Mouse (Mus musculus): ENCODE results near the gene Rps23.
A peak's percentile ranks its signal among the peaks of the same experiment; 100 is the strongest.
"Not testable (repeated sequence)": the region's sequence is repeated elsewhere in the genome, so short reads cannot be mapped to it uniquely, and the experiment has no call there.

The Rps23 gene

DNA sequence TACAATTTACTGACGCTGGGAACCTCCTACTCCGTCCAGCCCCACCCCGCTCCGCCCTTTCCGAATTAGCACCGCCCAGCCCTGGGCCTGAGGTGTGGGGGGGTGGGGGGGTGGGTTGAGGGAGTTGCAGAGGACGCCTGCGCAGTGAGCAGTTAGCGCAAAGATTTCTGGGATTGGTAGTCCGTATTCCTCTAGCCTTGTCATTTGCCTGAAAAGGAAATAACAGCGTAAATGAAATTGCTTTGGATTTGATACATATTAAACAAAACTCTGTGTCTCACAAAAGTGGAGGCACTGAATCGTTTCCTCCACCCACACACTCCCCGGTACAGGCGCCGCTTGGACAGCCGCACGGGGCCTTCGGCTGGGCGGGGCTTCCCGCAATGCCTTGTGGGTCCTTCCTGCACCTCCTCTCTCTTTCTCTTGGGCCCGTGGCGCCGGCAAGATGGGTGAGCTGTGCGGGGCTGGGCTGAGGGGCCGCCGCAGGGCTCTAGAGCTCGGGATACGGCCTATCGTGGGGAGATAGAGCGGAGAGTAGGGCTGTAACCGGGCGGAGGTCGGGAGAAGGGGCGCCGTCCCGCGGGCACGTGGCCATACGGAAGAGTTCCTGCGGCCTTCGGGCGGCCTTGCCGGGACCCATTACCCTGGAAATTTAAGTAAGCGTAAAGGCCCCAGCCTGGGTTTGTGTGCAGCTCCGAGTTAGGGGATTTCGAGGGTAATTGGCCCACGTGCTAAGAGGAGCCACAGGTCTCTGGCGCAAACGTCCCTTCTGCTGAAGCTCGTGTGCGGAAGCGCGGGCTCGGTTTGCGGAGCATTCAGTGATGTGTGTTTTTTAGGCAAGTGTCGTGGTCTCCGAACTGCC is at the start of gene Rps23:
Gene Rps23, plus strand, starts transcription at position 208 of the 862 bp plus-strand sequence.
- peak; percentile 90 for DNase-seq (ENCODE audit: low spot score in 2 of 2)

DNA sequence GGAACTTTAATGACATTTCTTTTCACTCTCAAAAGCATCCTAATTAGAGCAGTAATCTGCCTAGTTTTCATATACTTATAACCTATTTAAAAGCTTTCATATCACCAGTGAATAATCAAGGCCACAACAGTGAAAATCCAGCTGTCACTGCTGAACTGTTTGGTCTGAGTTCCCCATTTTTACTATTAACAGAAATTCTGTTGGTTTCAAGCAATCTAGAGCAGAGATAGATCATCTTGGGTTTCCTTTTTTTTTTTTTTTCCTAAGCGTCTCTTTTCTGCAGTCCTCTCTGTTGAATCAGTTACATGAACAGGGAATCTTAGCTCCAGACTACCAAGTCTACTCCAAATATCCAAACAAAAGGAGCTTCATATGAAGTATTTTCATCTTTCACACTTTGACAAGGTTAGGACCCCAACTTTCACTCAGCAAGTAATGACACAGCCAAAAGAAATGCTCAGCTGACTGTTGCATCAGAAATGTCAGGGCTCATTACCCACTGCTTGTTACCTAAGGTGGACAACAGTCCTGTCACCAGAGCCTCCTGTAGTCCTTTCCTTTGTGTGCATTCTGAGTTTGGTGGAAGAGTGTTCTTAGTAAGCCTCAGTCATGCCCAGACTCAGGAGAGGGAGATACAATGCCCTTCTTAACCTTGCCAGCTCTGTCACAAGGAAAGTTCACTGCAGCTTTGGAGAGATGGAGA is 40.9 kb upstream of the Rps23 start:
- DNase-seq (ENCODE audit: low spot score in 2 of 2), result no peak

DNA sequence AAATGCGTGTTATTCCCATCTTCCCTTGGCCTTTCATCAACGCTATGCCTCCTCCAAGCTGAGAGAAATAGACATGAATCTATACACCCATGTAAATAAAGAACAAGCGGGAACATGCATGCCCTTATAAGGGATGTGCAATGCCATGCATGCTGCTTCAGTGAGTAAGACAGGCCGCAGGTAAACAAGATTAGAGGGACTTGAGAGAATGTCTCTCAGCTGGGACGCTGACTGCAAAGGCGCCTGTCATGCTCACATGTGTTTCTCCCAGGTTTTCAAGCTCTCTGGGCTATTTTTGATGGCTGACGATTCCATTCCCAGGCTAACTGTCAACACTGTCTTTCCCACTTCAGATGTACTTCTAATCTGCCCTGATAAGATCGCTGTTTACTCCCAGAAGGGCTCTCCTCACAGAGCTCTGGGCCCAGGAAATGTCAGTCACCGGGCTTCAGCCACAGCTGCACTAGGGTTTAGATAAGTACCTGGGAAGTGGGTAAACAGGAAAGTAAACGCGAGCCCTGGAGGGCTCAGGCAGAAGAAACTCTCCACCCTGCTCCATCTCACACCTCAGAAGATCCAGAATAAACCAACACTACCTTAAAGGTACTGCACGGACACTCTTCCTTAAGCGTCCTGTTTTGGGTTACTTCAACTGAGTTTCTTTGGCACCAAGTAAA is 36.8 kb upstream of the Rps23 start:
- no peak for DNase-seq (ENCODE audit: low spot score in 2 of 2)

DNA sequence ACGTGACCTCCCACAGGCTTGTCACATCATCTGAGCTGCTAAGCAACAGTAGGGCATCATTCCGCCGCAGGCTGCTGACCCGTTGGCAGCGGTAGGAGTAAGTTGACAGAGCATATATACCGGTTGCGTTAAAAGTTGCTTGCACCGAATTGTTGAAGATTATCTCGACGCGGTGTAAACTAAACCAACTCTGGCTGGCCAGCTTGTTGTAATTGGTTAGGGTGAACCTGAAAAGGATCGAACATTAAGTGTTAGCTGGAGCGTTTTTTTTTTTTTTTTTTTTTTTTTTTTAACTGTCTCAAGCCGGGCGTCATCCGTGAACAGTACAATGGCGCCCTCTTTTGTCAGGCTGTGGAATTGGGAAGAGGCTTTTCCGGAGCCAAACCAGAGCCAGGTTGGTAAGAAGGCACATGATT is 36.2 kb upstream of the Rps23 start:
- peak; percentile 87 to 89 for DNase-seq (ENCODE audit: low spot score in 2 of 2)

DNA sequence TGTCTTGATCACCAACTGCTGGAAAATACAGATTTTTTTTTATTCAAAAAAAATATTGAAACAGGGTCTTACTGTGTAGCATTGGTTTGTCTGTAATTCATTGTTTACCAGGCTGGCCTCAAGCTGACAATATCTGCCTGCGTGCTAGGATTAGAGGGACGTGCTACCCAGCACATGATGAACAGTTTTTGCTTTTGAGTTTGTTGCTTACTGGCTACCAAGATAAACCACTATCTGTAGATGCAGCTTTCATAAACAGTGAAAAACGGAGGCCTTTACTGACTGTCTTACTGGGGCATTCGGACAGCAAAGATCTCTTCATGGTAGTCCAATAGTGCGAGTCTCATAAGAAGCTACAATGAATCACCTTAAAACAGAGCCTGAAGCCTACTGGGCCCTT is 32.6 kb upstream of the Rps23 start:
- DNase-seq (ENCODE audit: low spot score in 2 of 2), result no peak

DNA sequence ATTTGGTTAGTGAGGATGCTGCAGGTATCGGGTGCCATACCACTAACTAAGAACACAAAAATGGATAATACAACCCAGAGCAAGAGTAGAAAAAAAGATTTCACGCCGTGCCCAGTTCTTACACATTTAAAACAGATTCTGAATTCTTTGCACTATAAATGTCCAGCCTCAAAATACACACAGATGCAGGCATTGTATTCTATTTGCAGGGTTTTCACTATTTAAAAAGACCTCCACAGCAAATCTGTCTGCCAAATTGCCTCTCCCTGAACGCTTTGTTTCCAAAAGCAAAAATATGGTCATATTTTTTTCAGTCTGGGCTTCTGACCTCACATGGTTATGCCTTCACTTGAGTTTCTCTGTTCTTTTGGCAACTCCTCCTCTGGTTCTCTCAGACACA is 27.9 kb upstream of the Rps23 start:
- peak in 1 of 2 experiments; percentile 20 for DNase-seq (ENCODE audit: low spot score in 2 of 2)

DNA sequence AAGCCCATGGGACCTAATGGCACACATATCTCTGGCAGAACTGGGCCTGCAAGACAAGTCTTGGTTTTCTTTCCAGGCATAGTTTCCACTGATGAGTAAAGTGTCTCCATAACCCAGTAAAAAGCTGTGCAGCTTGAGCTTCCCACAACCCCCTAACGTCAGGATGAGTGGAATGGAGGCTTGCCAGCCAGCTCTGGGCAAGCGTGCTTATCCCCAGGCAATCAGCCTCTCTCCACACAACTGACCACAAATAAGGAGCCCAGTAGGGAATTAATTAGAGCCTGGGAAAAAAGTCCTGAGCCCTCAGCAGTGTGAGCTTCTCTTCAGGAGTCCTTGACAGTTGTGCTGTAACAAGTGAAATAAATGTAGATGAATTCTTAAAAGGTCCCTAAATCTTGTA is 26.7 kb upstream of the Rps23 start:
- peak; percentile 70 to 79 for DNase-seq (ENCODE audit: low spot score in 2 of 2)

DNA sequence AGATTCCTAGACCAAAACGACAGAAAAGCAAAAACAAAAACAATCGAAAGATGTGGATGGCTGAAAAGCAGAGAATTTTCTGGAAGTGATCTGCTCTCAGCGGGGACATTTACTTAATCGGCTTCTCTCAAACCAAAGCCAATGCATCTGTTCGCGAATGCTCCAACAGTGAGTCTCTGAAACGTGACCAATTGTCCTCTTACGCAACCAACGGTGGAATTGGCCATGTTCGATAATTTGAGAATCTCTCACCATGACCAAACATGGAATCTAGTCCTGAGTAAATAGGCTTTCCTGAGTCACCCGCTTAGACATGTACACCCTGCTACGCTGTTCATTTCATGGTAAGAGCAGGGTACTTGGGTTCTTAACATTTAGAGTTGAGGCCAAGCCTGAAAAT is 25.9 kb upstream of the Rps23 start:
- no peak for DNase-seq (ENCODE audit: low spot score in 2 of 2)

DNA sequence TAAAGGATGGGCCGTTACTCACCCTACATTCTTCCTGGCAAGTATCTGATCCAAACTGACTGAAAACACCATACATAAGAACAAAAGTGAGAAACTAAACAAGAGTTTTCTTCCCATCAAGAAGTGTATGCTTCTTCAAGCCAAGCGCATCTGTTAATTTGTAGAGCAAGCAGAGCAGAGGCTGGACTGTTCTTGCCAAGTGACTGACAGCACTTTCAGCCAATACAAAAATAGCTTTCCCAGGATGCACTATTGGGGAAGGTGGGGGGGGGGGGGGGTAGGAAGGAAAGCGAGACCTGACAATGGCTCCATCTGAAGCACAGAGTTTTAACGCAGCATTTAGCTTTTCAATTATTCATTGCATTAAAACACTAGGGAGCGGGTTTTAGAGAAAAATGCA is 17.6 kb upstream of the Rps23 start, which contains the start of gene Atp6ap1l:
Gene Atp6ap1l, minus strand, starts transcription at position 180 of the 400 bp plus-strand sequence.
- no peak for DNase-seq (ENCODE audit: low spot score in 2 of 2)

DNA sequence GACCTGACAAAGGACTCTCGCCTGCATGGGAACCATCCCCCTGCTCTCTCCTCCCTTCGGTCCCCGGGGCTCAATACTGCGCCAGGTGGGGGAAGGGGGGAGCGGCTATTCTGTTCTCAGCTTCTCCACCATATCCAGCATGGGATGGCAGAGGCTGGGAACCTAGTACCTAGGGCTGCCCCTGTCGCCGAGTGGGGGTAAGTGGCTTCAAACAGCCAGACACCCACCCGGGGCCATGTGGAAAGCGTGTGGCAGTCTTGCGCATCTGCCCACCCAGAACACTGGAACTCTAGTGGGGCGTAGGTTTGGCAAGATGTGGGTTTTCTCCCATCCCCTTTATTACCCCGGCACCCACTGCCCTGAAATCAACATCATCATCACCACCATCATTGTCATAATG is 15.4 kb upstream of the Rps23 start:
- DNase-seq (ENCODE audit: low spot score in 2 of 2), result no peak

DNA sequence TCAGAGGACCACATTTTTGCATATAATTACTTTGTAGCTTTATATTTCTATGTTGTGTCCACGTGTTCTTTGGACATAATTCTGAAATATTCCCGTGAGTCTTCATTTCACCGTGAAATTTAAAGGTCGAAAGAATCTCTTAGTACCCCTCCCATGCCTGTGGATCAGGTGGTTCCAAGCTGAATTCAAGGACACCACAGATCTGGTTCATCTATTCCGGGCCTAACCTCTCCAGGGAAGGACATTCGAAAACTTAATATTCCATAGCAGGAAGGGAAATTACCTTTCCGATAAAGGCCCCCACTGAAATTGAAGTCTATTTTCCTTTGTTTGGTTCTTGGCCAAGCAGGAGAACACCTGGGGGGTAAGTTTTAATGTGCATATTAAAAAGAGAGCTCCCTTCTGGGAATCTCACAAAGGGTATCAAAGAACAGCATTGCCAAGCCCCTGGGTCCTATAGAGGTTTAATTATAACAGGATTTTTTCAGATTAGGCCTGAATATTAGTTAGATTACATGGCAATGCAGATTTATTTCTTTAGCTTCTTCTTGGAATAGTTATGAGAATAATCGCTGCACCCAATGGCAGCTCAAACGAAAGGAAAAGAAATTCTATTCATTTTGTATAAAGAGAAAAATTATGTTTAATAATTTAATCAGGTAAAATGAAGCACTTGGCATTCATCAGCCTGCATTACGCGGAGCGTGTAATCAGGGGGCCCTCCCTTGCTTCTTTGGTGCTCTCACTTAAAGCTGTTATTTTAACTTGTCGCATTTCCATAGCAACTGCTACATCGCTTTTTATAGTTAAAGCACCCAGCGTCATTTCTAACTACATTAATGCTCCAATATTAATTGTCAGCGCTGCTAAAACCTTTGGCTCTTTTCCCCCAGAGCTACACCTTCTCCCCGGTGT is 9.7 kb upstream of the Rps23 start:
- DNase-seq (ENCODE audit: low spot score in 2 of 2), result peak; percentile 69 to 77

DNA sequence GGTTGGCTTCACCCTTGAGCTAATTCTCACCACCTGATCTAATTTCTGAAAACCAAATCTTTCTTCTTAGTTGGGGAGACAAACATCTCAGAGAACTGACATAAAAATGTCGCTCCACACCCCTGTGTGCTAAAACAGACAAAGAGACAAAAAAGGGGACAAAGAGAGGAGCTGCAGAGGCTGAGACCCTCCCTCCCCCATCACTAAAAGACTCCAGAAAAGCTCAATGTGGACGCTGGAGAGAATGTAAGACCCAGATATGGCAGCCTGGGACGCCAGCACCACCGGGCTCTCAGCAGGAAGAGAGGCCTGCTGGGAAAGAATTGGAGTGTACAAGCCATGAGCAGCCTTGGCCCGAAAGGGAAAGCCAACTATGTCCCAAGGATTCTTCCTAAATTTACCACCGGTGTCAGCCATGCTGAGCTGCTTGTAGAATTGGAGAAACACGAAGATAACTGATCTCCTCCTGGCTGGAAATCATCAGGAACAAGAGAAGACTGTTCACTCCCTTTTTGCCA is 9.0 kb upstream of the Rps23 start:
- peak in 1 of 2 experiments; percentile 44 for DNase-seq (ENCODE audit: low spot score in 2 of 2)

DNA sequence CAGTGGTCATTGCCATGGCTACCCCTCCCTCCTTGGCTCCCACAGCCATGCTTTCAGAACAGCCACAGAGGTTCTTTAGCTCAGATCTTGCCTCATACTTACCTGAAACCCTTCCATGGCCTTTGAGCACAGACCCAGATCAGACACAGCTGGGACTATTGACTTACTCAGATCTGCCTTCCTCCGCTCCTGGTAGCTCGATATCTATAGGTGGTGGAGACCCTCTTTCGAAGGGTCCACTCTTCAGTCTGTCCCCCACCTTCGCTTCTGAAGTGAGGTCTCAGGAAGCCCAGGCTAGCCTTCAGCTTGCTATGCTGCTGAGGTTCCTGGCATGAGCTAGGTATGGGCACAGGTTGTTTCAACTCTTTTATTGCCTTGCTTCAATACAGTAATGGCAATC is 8.0 kb upstream of the Rps23 start:
- no peak for DNase-seq (ENCODE audit: low spot score in 2 of 2)

DNA sequence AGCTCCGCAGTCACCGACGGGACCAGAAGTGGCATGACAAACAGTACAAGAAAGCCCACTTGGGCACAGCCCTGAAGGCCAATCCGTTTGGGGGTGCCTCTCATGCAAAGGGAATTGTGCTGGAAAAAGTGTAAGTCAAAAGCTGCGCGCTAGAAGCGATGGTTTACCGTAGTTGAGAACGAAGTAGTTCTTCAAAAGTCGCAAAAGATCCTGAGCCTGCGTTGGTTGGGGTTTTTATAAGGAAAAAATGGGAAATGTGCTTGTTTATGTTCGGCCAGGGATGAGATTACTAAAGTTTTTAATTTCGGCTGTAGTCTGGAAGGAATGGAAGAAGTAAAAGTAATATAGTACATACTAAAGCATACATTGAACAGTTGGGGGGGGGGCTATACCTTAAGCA is 859 bp downstream of the Rps23 start:
- DNase-seq (ENCODE audit: low spot score in 2 of 2), result not testable (repeated sequence)

DNA sequence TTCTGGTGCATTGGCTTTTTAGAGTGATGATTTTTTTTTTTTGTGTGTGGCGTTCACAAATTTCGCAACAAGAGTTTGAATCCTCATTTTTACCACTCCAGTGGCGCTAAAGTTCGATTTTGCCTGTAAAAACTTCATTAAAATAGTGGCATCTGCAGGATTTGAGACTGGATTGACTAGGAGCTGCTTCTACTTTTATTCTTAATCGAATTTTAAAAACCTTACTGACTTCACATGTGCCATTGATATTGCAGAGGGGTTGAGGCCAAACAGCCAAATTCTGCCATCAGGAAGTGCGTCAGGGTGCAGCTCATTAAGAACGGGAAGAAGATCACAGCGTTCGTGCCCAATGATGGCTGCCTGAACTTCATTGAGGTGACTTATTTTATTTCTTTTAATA is 1.3 kb downstream of the Rps23 start:
- DNase-seq (ENCODE audit: low spot score in 2 of 2), result no peak

DNA sequence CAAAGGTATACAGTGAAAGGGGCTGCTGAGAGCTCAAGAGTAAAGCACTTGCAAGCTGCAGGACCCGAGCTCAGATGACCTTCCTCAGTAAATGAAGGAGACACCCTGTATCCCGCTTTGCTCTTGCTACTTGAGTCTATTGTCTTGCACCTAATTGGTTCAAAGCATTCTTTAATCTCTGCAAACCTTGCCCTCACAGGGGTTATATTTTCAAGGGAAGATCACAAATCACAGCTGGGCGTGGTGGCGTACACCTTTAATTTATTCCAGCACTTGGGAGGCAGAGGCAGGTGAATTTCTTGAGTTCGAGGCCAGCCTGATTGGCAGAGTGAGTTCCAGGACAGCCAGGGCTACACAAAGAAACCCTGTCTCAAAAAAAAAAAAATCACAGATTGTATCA is 2.4 kb downstream of the Rps23 start:
- DNase-seq (ENCODE audit: low spot score in 2 of 2), result no peak

DNA sequence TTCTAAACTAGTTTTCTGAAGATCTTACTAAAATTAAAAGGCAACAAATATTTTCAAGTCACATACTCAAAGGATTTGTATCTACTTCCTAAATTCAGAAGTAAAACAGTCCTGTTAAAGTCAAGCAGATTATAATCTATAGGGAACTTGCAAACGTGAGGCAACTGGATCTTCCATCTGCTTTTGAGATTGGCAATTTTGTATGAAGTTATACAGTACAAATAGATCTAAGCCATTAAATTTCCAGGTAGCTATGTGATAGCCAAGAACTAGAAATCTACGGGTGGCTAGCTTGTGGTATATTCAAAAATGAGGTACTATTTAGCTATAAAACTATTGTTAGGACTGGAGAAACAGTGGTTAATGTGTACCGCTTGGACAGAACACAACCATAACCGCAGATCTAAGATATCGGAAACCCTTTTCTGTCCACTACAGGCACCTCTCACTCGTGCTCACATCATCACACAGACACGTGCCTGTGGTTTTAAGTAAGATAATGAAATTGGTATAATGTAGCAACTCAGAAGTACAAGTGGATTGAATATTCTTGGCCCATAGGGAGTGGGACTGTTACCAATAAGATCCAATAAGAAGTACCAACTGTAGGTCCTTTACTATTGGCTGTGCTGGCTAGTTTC is 3.5 kb downstream of the Rps23 start:
- DNase-seq (ENCODE audit: low spot score in 2 of 2), result no peak

DNA sequence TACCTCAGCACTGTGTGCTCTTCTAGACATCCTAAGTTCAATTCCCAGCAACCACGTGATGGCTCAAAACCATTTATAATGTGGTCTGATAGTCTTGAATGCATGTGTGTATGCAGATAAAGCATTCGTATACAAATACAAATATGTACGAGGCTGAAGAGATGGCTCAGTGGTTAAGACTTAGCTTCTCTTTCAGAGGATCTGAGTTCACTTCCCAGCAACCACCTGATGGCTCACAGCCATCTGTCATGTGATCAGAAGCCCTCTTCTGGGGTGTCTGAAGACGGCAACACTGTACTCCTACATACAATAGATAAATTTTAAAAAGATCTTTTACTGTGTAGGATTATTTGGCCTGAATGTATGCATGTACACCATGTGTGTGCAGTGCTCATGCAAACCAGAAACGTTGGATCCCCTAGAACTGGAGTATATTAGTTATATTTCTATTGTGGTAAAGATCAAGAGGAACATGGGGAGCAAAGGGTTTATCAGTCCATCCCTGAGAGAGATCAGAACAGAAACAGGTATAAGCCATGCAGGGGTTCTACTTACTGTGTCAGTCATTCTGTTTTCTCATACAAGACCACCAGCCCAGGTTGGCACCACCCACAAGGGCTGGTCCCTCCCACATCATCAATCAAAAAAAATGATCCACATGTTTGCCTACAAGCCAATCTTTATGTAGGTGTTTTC is 4.3 kb downstream of the Rps23 start:
- DNase-seq (ENCODE audit: low spot score in 2 of 2), result no peak

DNA sequence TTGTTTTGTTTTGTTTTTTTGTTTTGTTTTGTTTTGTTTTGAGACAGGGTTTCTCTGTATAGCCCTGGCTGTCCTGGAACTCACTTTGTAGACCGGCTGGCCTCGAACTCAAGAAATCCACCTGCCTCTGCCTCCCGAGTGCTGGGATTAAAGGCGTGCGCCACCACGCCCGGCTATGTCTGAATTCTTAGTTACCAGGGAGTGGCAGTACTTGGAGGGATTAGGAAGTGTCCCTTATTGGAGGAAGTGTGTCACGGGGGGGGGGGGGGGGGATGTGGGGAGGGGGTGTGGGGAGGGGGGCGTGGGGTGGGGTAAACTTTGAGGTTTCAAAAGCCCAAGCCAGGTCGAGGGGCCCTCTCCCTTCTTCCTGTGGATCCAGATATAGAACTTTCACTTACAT is 5.5 kb downstream of the Rps23 start:
- not testable (repeated sequence) for DNase-seq (ENCODE audit: low spot score in 2 of 2)

DNA sequence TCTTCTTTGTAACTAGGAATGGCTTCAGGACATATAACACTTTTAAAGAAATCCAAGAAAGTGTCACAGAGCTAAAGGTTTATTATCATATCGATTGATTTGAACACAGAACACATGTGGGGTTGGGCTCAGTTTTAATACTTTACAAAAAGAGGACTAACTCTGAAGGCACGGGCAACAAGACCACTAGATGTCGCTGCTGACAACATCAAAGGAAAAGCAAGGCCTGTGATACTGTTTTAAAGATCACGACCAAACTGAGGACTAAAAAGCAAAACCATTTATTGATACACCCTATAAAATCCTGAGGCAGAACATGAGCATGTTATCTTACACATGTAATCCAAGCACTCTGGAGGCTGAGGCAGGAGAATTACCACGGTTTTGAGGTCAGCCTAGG is 7.1 kb downstream of the Rps23 start:
- DNase-seq (ENCODE audit: low spot score in 2 of 2), result peak; percentile 83 to 90
